24 mouse cellular contexts compared by ENCODE assay signal in the genomic region with DNA sequence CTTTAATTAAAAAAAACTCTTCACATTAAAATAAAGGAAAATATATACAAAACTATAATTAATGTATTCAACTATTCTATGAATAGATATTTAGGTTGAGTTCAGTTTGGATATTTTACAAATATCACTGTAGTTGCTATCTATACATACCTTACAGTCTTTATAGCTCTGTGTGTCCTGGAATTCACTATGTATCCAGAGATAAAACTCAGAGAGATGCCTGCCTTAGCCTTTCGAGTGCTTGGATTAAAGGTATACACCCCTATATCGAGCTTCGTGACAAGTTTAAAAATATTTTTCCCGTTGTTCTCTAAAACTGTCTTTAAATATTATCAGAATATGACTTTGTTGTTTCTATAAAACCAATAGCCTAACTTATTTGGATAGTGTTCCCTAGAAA.
"Had no signal": no experiment of that assay in that cellular context is flagged by ENCODE, and none has a peak within 500 bp of the region (broad histone marks: within the 10 kb centered on the region; RNA-seq: fewer than 3 reads in every experiment).

No protein-coding gene starts in this region.

- H3K36me3 ChIP-seq: heart, embryonic 13.5 days; heart, embryonic 15.5 days; hindbrain, embryonic 13.5 days; hindbrain, embryonic 15.5 days; kidney, embryonic 15.5 days; limb, embryonic 10.5 days; limb, embryonic 12.5 days had no signal

- ATAC-seq: hindbrain, postnatal 0 days; intestine, embryonic 16.5 days had no signal

- H3K9ac ChIP-seq: heart, embryonic 13.5 days; heart, embryonic 15.5 days; hindbrain, embryonic 13.5 days; hindbrain, embryonic 15.5 days; kidney, embryonic 15.5 days; limb, embryonic 12.5 days had no signal

- H3K4me3 ChIP-seq: gastrocnemius, adult 2 months; heart, embryonic 13.5 days; heart, embryonic 15.5 days; hindbrain, embryonic 13.5 days; hindbrain, embryonic 15.5 days; kidney, embryonic 15.5 days; layer of hippocampus, adult 2 months; left cerebral cortex, adult 2 months; limb, embryonic 10.5 days; limb, embryonic 12.5 days had no signal

- H3K4me2 ChIP-seq: heart, embryonic 11.5 days; heart, embryonic 13.5 days; heart, embryonic 15.5 days; hindbrain, embryonic 13.5 days; hindbrain, embryonic 15.5 days; kidney, embryonic 15.5 days; limb, embryonic 12.5 days had no signal

- H3K27me3 ChIP-seq: heart, embryonic 15.5 days had no signal

- H3K4me1 ChIP-seq: heart, embryonic 13.5 days; heart, embryonic 15.5 days; hindbrain, embryonic 13.5 days; hindbrain, embryonic 15.5 days; kidney, embryonic 15.5 days; limb, embryonic 10.5 days; limb, embryonic 12.5 days had no signal

- DNase-seq: gastrocnemius, adult 2 months; gastrocnemius, postnatal 10 days; gastrocnemius, postnatal 25 days; heart, adult 18-20 months; heart, postnatal 14 days; heart, postnatal 36 days; kidney, adult 11 months; kidney, adult 2 months; kidney, adult 9 months; kidney, postnatal 25 days; kidney, postnatal 4 days had no signal

- H3K9me3 ChIP-seq: heart, embryonic 13.5 days; heart, embryonic 15.5 days; hindbrain, embryonic 13.5 days; hindbrain, embryonic 15.5 days; kidney, embryonic 15.5 days; limb, embryonic 10.5 days; limb, embryonic 12.5 days had no signal

- H3K27ac ChIP-seq: gastrocnemius, adult 2 months; heart, embryonic 13.5 days; heart, embryonic 15.5 days; hindbrain, embryonic 13.5 days; hindbrain, embryonic 15.5 days; hindbrain, postnatal 0 days; kidney, embryonic 15.5 days; kidney, postnatal 0 days; layer of hippocampus, adult 2 months; left cerebral cortex, adult 2 months; limb, embryonic 10.5 days; limb, embryonic 12.5 days had no signal
